11 mouse cellular contexts compared by ENCODE assay signal in the genomic region with DNA sequence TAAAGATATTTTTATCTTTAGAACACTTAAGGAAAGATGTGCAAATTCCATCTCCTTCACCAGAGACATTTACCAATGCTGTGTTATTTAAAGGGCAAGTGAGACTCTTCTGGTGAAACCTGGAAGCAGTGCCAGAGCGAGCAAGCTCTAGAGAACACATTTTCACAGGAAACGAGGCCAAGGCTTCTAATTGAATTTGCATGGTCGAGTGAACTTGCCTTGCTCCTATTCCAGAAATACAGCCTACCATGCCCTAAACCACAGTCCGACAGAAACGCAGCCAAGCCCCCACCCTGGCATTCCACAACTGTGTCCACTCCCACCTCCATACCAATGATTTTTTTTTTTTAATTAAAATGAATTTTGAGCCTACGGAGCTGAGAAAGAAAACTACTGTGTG.
A peak's percentile ranks its signal among the peaks of the same experiment; 100 is the strongest.
DNase-seq lines count a peak whose midpoint lies in the region; ATAC-seq lines count a peak whose summit lies in the region.
"Had no signal": no experiment of that assay in that cellular context is flagged by ENCODE, and none has a peak within 500 bp of the region (broad histone marks: within the 10 kb centered on the region; RNA-seq: fewer than 3 reads in every experiment).

No protein-coding gene starts in this region.

- 26% methylated on average over 6 of the region's 6 CpGs for WGBS in hindbrain, embryonic 14.5 days
- 34% methylated on average over 6 of the region's 6 CpGs for WGBS in hindbrain, embryonic 13.5 days
- 20% methylated on average over 6 of the region's 6 CpGs for WGBS in embryonic facial prominence, embryonic 11.5 days
- 15% methylated on average over 6 of the region's 6 CpGs for WGBS in kidney, embryonic 16.5 days

- H3K9me3 ChIP-seq in hindbrain, embryonic 14.5 days (ENCODE audit: control insufficient read depth, low read length), result no peaks in the 10 kb centered on the region
- no peaks in the 10 kb centered on the region for H3K9me3 ChIP-seq in hindbrain, embryonic 13.5 days
- no peaks in the 10 kb centered on the region for H3K9me3 ChIP-seq in embryonic facial prominence, embryonic 11.5 days (replicated peaks; ENCODE audit: control insufficient read depth, low read length)
- no peaks in the 10 kb centered on the region for H3K9me3 ChIP-seq in kidney, embryonic 16.5 days (ENCODE audit: low read length)

- intact Hi-C loops in heart, postnatal 10 days (cut with DNase I), result no loop called here

- no peaks in the 10 kb centered on the region for H3K36me3 ChIP-seq in hindbrain, embryonic 14.5 days (replicated peaks; ENCODE audit: control insufficient read depth, insufficient read depth)
- H3K36me3 ChIP-seq in hindbrain, embryonic 13.5 days, result no peaks in the 10 kb centered on the region
- no peaks in the 10 kb centered on the region for H3K36me3 ChIP-seq in embryonic facial prominence, embryonic 11.5 days (replicated peaks; ENCODE audit: control insufficient read depth, insufficient read depth, low read depth, low read length)
- no peaks in the 10 kb centered on the region for H3K36me3 ChIP-seq in kidney, embryonic 16.5 days (ENCODE audit: insufficient read depth, low read length)

- no peak overlapping the region for H3K27ac ChIP-seq in hindbrain, embryonic 14.5 days
- no peak overlapping the region for H3K27ac ChIP-seq in hindbrain, embryonic 13.5 days
- H3K27ac ChIP-seq in embryonic facial prominence, embryonic 11.5 days (replicated peaks; ENCODE audit: low read depth, low read length), result no peak overlapping the region
- H3K27ac ChIP-seq in kidney, embryonic 16.5 days (ENCODE audit: low read length), result peak overlapping the region; percentile 31

- H3K4me2 ChIP-seq in hindbrain, embryonic 14.5 days (replicated peaks), result no peak overlapping the region
- H3K4me2 ChIP-seq in hindbrain, embryonic 13.5 days, result no peak overlapping the region
- no peak overlapping the region for H3K4me2 ChIP-seq in embryonic facial prominence, embryonic 11.5 days (ENCODE audit: low read depth, low read length)
- H3K4me2 ChIP-seq in kidney, embryonic 16.5 days (replicated peaks; ENCODE audit: low read depth, low read length), result no peak overlapping the region

- H3K9ac ChIP-seq in hindbrain, embryonic 14.5 days, result no peak overlapping the region
- H3K9ac ChIP-seq in hindbrain, embryonic 13.5 days, result no peak overlapping the region
- H3K9ac ChIP-seq in embryonic facial prominence, embryonic 11.5 days (replicated peaks; ENCODE audit: low read length), result no peak overlapping the region
- no peak overlapping the region for H3K9ac ChIP-seq in kidney, embryonic 16.5 days (replicated peaks; ENCODE audit: low read length)

- H3K4me3 ChIP-seq in hindbrain, embryonic 14.5 days (replicated peaks; ENCODE audit: low read length), result no peak overlapping the region
- H3K4me3 ChIP-seq in hindbrain, embryonic 13.5 days, result no peak overlapping the region
- no peak overlapping the region for H3K4me3 ChIP-seq in embryonic facial prominence, embryonic 11.5 days (ENCODE audit: low read depth, low read length)
- no peak overlapping the region for H3K4me3 ChIP-seq in kidney, embryonic 16.5 days (ENCODE audit: low read length)

- H3K27me3 ChIP-seq in hindbrain, embryonic 14.5 days (ENCODE audit: control insufficient read depth, insufficient read depth, low read length), result no peaks in the 10 kb centered on the region
- no peaks in the 10 kb centered on the region for H3K27me3 ChIP-seq in hindbrain, embryonic 13.5 days
- H3K27me3 ChIP-seq in embryonic facial prominence, embryonic 11.5 days (ENCODE audit: control insufficient read depth, insufficient read depth, low read length), result no peaks in the 10 kb centered on the region
- H3K27me3 ChIP-seq in kidney, embryonic 16.5 days (ENCODE audit: insufficient read depth, low read length), result no peaks in the 10 kb centered on the region

- ATAC-seq in hindbrain, embryonic 14.5 days (ENCODE audit: low FRiP score), result peak; percentile 71
- ATAC-seq in hindbrain, embryonic 13.5 days (ENCODE audit: low FRiP score), result no peak
- ATAC-seq in embryonic facial prominence, embryonic 11.5 days (replicated peaks; ENCODE audit: insufficient number of reproducible peaks, low FRiP score, low TSS enrichment, low read depth), result 0 out of 2 replicates have a peak, but pooled peaks have one; percentile 52
- peak; percentile 77; the same call in 1 of the 2 replicates for ATAC-seq in kidney, embryonic 16.5 days (ENCODE audit: low FRiP score, low TSS enrichment)
- ATAC-seq in megakaryocyte, adult 5-6 weeks (ENCODE audit: poor library complexity, severe bottlenecking), result no peak
- ATAC-seq: intestine, embryonic 16.5 days had no signal

- peak; percentile 61 for DNase-seq in hindbrain, embryonic 14.5 days (ENCODE audit: low spot score)
- peak; percentile 84 for DNase-seq in brain, adult 2 months (ENCODE audit: low read depth, low spot score)
- DNase-seq in embryonic facial prominence, embryonic 11.5 days (ENCODE audit: low spot score), result peak; percentile 64
- no peak for DNase-seq in heart, postnatal 10 days
- DNase-seq in ovary, postnatal 36 days (ENCODE audit: low spot score), result no peak
- DNase-seq: adrenal gland, adult 2 months; lung, adult 2 months had no signal

- no peaks in the 10 kb centered on the region for H3K4me1 ChIP-seq in hindbrain, embryonic 14.5 days (replicated peaks; ENCODE audit: control insufficient read depth, insufficient read depth, low read length)
- H3K4me1 ChIP-seq in hindbrain, embryonic 13.5 days (replicated peaks), result no peaks in the 10 kb centered on the region; the same call in 1 of the 2 replicates
- H3K4me1 ChIP-seq in embryonic facial prominence, embryonic 11.5 days (ENCODE audit: control insufficient read depth, insufficient read depth, low read length), result no peaks in the 10 kb centered on the region
- peaks cover 44% of the 10 kb centered on the region for H3K4me1 ChIP-seq in kidney, embryonic 16.5 days (ENCODE audit: insufficient read depth, low read length)

Comparison
In these comparisons a context has a peak if more than half of its experiments do, and no peak if none do; other contexts are left out.
1. ATAC-seq: peak in hindbrain, embryonic 14.5 days (single experiment), embryonic facial prominence, embryonic 11.5 days (single experiment) and kidney, embryonic 16.5 days (single experiment); none in hindbrain, embryonic 13.5 days (single experiment) and megakaryocyte, adult 5-6 weeks (single experiment).
2. DNase-seq: peak in hindbrain, embryonic 14.5 days (single experiment), brain, adult 2 months (single experiment) and embryonic facial prominence, embryonic 11.5 days (single experiment); none in heart, postnatal 10 days (0 of 2) and ovary, postnatal 36 days (single experiment).